8 mouse cellular contexts compared by ENCODE assay signal in the genomic region with DNA sequence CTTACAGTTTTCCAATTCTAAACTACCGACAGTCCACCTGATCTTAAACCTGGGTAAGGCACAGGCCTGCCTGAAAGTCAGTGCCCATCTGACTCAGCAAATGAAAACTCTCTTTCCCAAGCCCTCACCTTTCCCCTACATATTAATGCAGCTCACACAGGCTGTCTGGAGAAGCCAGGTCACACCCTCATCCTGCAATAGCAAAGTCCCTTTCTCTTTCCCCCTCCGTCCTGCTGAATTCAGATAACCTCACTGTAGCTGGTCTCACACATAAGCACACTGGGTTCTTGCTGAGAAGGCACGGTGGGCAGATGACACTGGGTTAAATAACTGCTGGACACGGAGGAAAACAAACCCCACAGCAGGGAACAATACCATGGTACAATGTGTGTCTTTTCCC. TPM values are rescaled to one million over a fixed set of nuclear protein-coding genes. Genes with fewer than 3 reads are reported as not detected.
DNase-seq lines count a peak whose midpoint lies in the region; ATAC-seq and TF ChIP-seq lines count a peak whose summit lies in the region.

No protein-coding gene starts in this region.

- ATAC-seq in hindbrain, embryonic 14.5 days (ENCODE audit: low FRiP score) = no peak

- WGBS in hindbrain, embryonic 14.5 days = 51% methylated on average over 4 of the region's 4 CpGs
- WGBS in liver, adult 2 months = 5% methylated on average over 4 of the region's 4 CpGs

- no peaks in the 10 kb centered on the region for H3K36me3 ChIP-seq in hindbrain, embryonic 14.5 days (replicated peaks; ENCODE audit: control insufficient read depth, insufficient read depth)
- peaks cover 12% of the 10 kb centered on the region for H3K36me3 ChIP-seq in liver, adult 2 months (ENCODE audit: control insufficient read depth, insufficient read depth, low read length)

- DNase-seq in 3T3-L1 (ENCODE audit: low read depth, low spot score) = peak; percentile 54
- DNase-seq in c-Kit-positive CD71-positive TER-119-positive erythroid progenitor cells, embryonic 14.5 days (ENCODE audit: low spot score) = peak; percentile 33
- DNase-seq in hindbrain, embryonic 14.5 days (ENCODE audit: low spot score) = no peak
- peak; percentile 98 for DNase-seq in liver, adult 2 months (ENCODE audit: extremely low read depth, low read depth, low spot score)
- DNase-seq in spleen, postnatal 4 days (ENCODE audit: low spot score in 2 of 2) = no peak
- DNase-seq in layer of hippocampus, adult 8-10 months (ENCODE audit: low spot score in 2 of 2) = no peak
- DNase-seq in layer of hippocampus, postnatal 14 days (ENCODE audit: low spot score in 2 of 2) = no peak
- DNase-seq in MN1 (ENCODE audit: low spot score) = no peak

- no peak overlapping the region for H3K4me3 ChIP-seq in hindbrain, embryonic 14.5 days (replicated peaks; ENCODE audit: low read length)
- H3K4me3 ChIP-seq in liver, adult 2 months (ENCODE audit: insufficient read depth, low read depth, low read length) = peak overlapping the region; percentile 98

- no peaks in the 10 kb centered on the region for H3K27me3 ChIP-seq in hindbrain, embryonic 14.5 days (ENCODE audit: control insufficient read depth, insufficient read depth, low read length)
- H3K27me3 ChIP-seq in liver, adult 2 months (ENCODE audit: control insufficient read depth, insufficient read depth, low read length) = no peaks in the 10 kb centered on the region

- H3K79me2 ChIP-seq in liver, adult 2 months (ENCODE audit: control insufficient read depth, insufficient read depth, low read length) = peaks cover 35% of the 10 kb centered on the region; the same call in 1 of the 2 replicates

- TF ChIP-seq POLR2A in liver, adult 2 months (IDR thresholded peaks at IDR 0.05; ENCODE audit: extremely low read depth, insufficient read depth, low read length) = no peak

- no peak for TF ChIP-seq CTCF in liver, adult 2 months (IDR thresholded peaks at IDR 0.05; ENCODE audit: low read depth, low read length)

- H3K9ac ChIP-seq in hindbrain, embryonic 14.5 days = no peak overlapping the region
- H3K9ac ChIP-seq in liver, adult 2 months (ENCODE audit: low read depth, low read length) = peak overlapping the region; percentile 99

- H3K27ac ChIP-seq in hindbrain, embryonic 14.5 days = no peak overlapping the region
- H3K27ac ChIP-seq in liver, adult 2 months (replicated peaks; ENCODE audit: insufficient read depth, low read depth, low read length) = peak overlapping the region; percentile 99

- H3K4me1 ChIP-seq in hindbrain, embryonic 14.5 days (replicated peaks; ENCODE audit: control insufficient read depth, insufficient read depth, low read length) = peaks cover 8% of the 10 kb centered on the region; the same call in 1 of the 2 replicates
- peaks cover 9% of the 10 kb centered on the region for H3K4me1 ChIP-seq in liver, adult 2 months (ENCODE audit: control insufficient read depth, insufficient read depth, low read length)

- H3K4me2 ChIP-seq in hindbrain, embryonic 14.5 days (replicated peaks) = peak overlapping the region; percentile 82

- H3K9me3 ChIP-seq in hindbrain, embryonic 14.5 days (ENCODE audit: control insufficient read depth, low read length) = no peaks in the 10 kb centered on the region

RNA-seq across cellular contexts. Expression of a gene that starts 1.5 kb away (rescaled TPM):
- polyA plus RNA-seq in hindbrain, embryonic 14.5 days (2014; fragmentation: Nextera tagmentation; extraction: Ambion mirVana) = 18.4 and 19.4 TPM in 2 replicates
- total RNA-seq in liver, adult 2 months (2014; rRNA removed) = 106 and 125 TPM in 2 replicates
- polyA plus RNA-seq in liver, adult 2 months (2012; rRNA removed) = 159 and 191 TPM in 2 replicates
- total RNA-seq in layer of hippocampus, adult 8-10 months (2022) = 1 to 10 TPM; 7.5 to 8.4 (median 7.9) TPM
- 1 to 10 TPM; 8.4 to 8.9 TPM for total RNA-seq in layer of hippocampus, postnatal 14 days (2021)

RNA-seq across cellular contexts. Expression of a gene that starts 32.3 kb away (rescaled TPM):
- 96.5 and 97.5 TPM in 2 replicates for polyA plus RNA-seq in hindbrain, embryonic 14.5 days (2014; fragmentation: Nextera tagmentation; extraction: Ambion mirVana)
- 39.0 and 44.9 TPM in 2 replicates for total RNA-seq in liver, adult 2 months (2014; rRNA removed)
- 24.3 and 28.2 TPM in 2 replicates for polyA plus RNA-seq in liver, adult 2 months (2012; rRNA removed)
- 10 to 100 TPM; 54.2 to 71.4 (median 58.9) TPM for total RNA-seq in layer of hippocampus, adult 8-10 months (2022)
- total RNA-seq in layer of hippocampus, postnatal 14 days (2021) = 10 to 100 TPM; 61.0 to 69.7 TPM

RNA-seq across cellular contexts. Expression of a gene that starts 42.4 kb away (rescaled TPM):
- 109 and 115 TPM in 2 replicates for polyA plus RNA-seq in hindbrain, embryonic 14.5 days (2014; fragmentation: Nextera tagmentation; extraction: Ambion mirVana)
- 42.3 and 46.1 TPM in 2 replicates for total RNA-seq in liver, adult 2 months (2014; rRNA removed)
- 27.4 and 28.5 TPM in 2 replicates for polyA plus RNA-seq in liver, adult 2 months (2012; rRNA removed)
- 10 to 100 TPM; 33.5 to 41.2 (median 38.7) TPM for total RNA-seq in layer of hippocampus, adult 8-10 months (2022)
- 10 to 100 TPM; 37.4 to 40.5 TPM for total RNA-seq in layer of hippocampus, postnatal 14 days (2021)

RNA-seq across cellular contexts. Expression of a gene that starts 46.2 kb away (rescaled TPM):
- polyA plus RNA-seq in hindbrain, embryonic 14.5 days (2014; fragmentation: Nextera tagmentation; extraction: Ambion mirVana) = 0.08 TPM in 1 of 2 replicates, not detected in the other
- total RNA-seq in liver, adult 2 months (2014; rRNA removed) = 0.07 and 0.09 TPM in 2 replicates
- polyA plus RNA-seq in liver, adult 2 months (2012; rRNA removed) = 0.04 and 0.07 TPM in 2 replicates
- under 1 TPM in 2 of 4 experiments, not detected in 2; 0.17 to 0.20 TPM for total RNA-seq in layer of hippocampus, adult 8-10 months (2022)
- under 1 TPM in 1 of 2 experiments, not detected in 1; 0.12 TPM for total RNA-seq in layer of hippocampus, postnatal 14 days (2021)

Comparison
In these comparisons a context has a peak if more than half of its experiments do, and no peak if none do; other contexts are left out.
1. DNase-seq: peak in 3T3-L1 (single experiment), c-Kit-positive CD71-positive TER-119-positive erythroid progenitor cells, embryonic 14.5 days (single experiment) and liver, adult 2 months (single experiment); none in hindbrain, embryonic 14.5 days (single experiment), spleen, postnatal 4 days (0 of 2), layer of hippocampus, adult 8-10 months (0 of 2), layer of hippocampus, postnatal 14 days (0 of 2) and MN1 (single experiment).
2. RNA of a gene that starts 1.5 kb away (total RNA-seq): 106 to 125 TPM in liver, adult 2 months; 8.4 to 8.9 TPM in layer of hippocampus, postnatal 14 days and 7.5 to 8.4 TPM in layer of hippocampus, adult 8-10 months; every median in the first group is over 10 times any median in the second.